Comparison of ENCODE assay signal across 25 mouse cellular contexts in genomic region chr3:135404599-135404998, GRCm38 (mm10). TPM values are rescaled to one million over a fixed set of nuclear protein-coding genes. Genes with fewer than 3 reads are reported as not detected.
DNase-seq lines count a peak whose midpoint lies in the region; ATAC-seq and TF ChIP-seq lines count a peak whose summit lies in the region.
"Had no signal": no experiment of that assay in that cellular context is flagged by ENCODE, and none has a peak within 500 bp of the region (broad histone marks: within the 10 kb centered on the region; RNA-seq: fewer than 3 reads in every experiment).

No protein-coding gene starts in this region.

- no peaks in the 10 kb centered on the region for H3K27me3 ChIP-seq in limb, embryonic 15.5 days
- no peaks in the 10 kb centered on the region for H3K27me3 ChIP-seq in limb, embryonic 10.5 days (ENCODE audit: low read depth, poor library complexity, severe bottlenecking)
- H3K27me3 ChIP-seq in MEL (ENCODE audit: control insufficient read depth in 1 of 2, insufficient read depth in 2 of 2, low read length in 2 of 2): no peaks in the 10 kb centered on the region
- H3K27me3 ChIP-seq in forebrain, embryonic 14.5 days (replicated peaks; ENCODE audit: control insufficient read depth, insufficient read depth, low read length): no peaks in the 10 kb centered on the region
- H3K27me3 ChIP-seq: embryonic facial prominence, embryonic 13.5 days; heart, embryonic 15.5 days had no signal

- H3K9ac ChIP-seq in limb, embryonic 15.5 days: no peak overlapping the region
- no peak overlapping the region for H3K9ac ChIP-seq in MEL (ENCODE audit: control insufficient read depth, low read depth, low read length, poor library complexity, severe bottlenecking)
- no peak overlapping the region for H3K9ac ChIP-seq in forebrain, embryonic 14.5 days (ENCODE audit: low read length)
- H3K9ac ChIP-seq: embryonic facial prominence, embryonic 13.5 days; heart, embryonic 15.5 days had no signal

- no peak for TF ChIP-seq EP300 in MEL (IDR thresholded peaks at IDR 0.05; ENCODE audit: low read depth in 1 of 2, low read length in 2 of 2)

- no peak for DNase-seq in limb, embryonic 10.5 days (ENCODE audit: low spot score)
- peak; percentile 63 for DNase-seq in 3T3-L1 (ENCODE audit: low read depth, low spot score)
- DNase-seq in MEL (ENCODE audit: low read depth, low spot score): no peak
- DNase-seq in fibroblast of lung, adult 2 months (ENCODE audit: low read depth): peak; percentile 36
- DNase-seq in forebrain, embryonic 14.5 days (ENCODE audit: low spot score): no peak
- DNase-seq in cerebellum, adult 9-10 months: no peak
- DNase-seq: adrenal gland, adult 8-10 months; cerebellum, postnatal 10 days; heart, adult 18-20 months; kidney, adult 18-20 months; kidney, postnatal 14 days; left cerebral cortex, postnatal 4 days; lung, adult 18-20 months; lung, postnatal 4 days; thymus, adult 2 months had no signal

- 0 out of 2 replicates have a peak overlapping the region, but pooled peaks have one; percentile 24 for H3K27ac ChIP-seq in limb, embryonic 15.5 days
- H3K27ac ChIP-seq in limb, embryonic 10.5 days: no peak overlapping the region
- no peak overlapping the region for H3K27ac ChIP-seq in MEL (ENCODE audit: control insufficient read depth, low read depth, low read length)
- H3K27ac ChIP-seq in forebrain, embryonic 14.5 days (ENCODE audit: low read depth, low read length): no peak overlapping the region
- H3K27ac ChIP-seq: embryonic facial prominence, embryonic 13.5 days; heart, embryonic 15.5 days; hindbrain, postnatal 0 days had no signal

- peaks cover 2% of the 10 kb centered on the region; the same call in 1 of the 2 replicates for H3K4me1 ChIP-seq in limb, embryonic 15.5 days
- no peaks in the 10 kb centered on the region for H3K4me1 ChIP-seq in limb, embryonic 10.5 days
- peaks cover 0 to 5% of the 10 kb centered on the region in 2 experiments; a peak in 1 of 4 replicates for H3K4me1 ChIP-seq in MEL (ENCODE audit: control insufficient read depth in 1 of 2, insufficient read depth in 2 of 2, low read length in 2 of 2)
- peaks cover 7% of the 10 kb centered on the region; the same call in 1 of the 2 replicates for H3K4me1 ChIP-seq in forebrain, embryonic 14.5 days (ENCODE audit: control insufficient read depth, insufficient read depth, low read length)

- ATAC-seq in limb, embryonic 15.5 days (ENCODE audit: insufficient number of reproducible peaks, low FRiP score, low TSS enrichment, low read depth): no peak
- no peak for ATAC-seq in forebrain, embryonic 14.5 days
- ATAC-seq: CD4-positive, CD25-positive, alpha-beta regulatory T cell, adult 4 months; hindbrain, postnatal 0 days had no signal

- H3K4me3 ChIP-seq in limb, embryonic 15.5 days: no peak overlapping the region
- no peak overlapping the region for H3K4me3 ChIP-seq in limb, embryonic 10.5 days
- H3K4me3 ChIP-seq in MEL (ENCODE audit: control insufficient read depth in 1 of 2, insufficient read depth in 1 of 2, low read depth in 2 of 2, low read length in 2 of 2): no peak overlapping the region
- no peak overlapping the region for H3K4me3 ChIP-seq in forebrain, embryonic 14.5 days (ENCODE audit: low read depth, low read length)
- H3K4me3 ChIP-seq: embryonic facial prominence, embryonic 13.5 days; heart, embryonic 15.5 days had no signal

- TF ChIP-seq CTCF in MEL (IDR thresholded peaks at IDR 0.05 in 2 of 3, conservative IDR thresholded peaks at IDR 0.05 in 1 of 3; ENCODE audit: control insufficient read depth in 1 of 3, insufficient read depth in 1 of 3, low read depth in 2 of 3, low read length in 3 of 3, poor library complexity in 1 of 3, severe bottlenecking in 1 of 3): peak in 1 of 3 experiments; percentile 8; a peak in 1 of 6 replicates

- no peak for TF ChIP-seq POLR2A in MEL (IDR thresholded peaks at IDR 0.05; ENCODE audit: control insufficient read depth in 1 of 2, insufficient read depth in 1 of 2, low read depth in 1 of 2, low read length in 2 of 2, poor library complexity in 1 of 2)

- H3K79me2 ChIP-seq in MEL (ENCODE audit: control insufficient read depth, insufficient read depth, low read length, poor library complexity): no peaks in the 10 kb centered on the region; the same call in 1 of the 2 replicates

- no peak overlapping the region for H3K4me2 ChIP-seq in limb, embryonic 15.5 days
- H3K4me2 ChIP-seq in forebrain, embryonic 14.5 days (ENCODE audit: low read length): no peak overlapping the region
- H3K4me2 ChIP-seq: embryonic facial prominence, embryonic 13.5 days; heart, embryonic 15.5 days; liver, embryonic 11.5 days had no signal

- no peak; the same call in 1 of the 2 replicates for TF ChIP-seq RAD21 in MEL (IDR thresholded peaks at IDR 0.05; ENCODE audit: low read depth, low read length)

- H3K9me3 ChIP-seq in limb, embryonic 15.5 days: no peaks in the 10 kb centered on the region
- H3K9me3 ChIP-seq in limb, embryonic 10.5 days (replicated peaks): no peaks in the 10 kb centered on the region
- no peaks in the 10 kb centered on the region for H3K9me3 ChIP-seq in MEL (replicated peaks; ENCODE audit: insufficient read depth, low read length)
- H3K9me3 ChIP-seq in forebrain, embryonic 14.5 days (replicated peaks; ENCODE audit: control insufficient read depth, low read length): no peaks in the 10 kb centered on the region
- H3K9me3 ChIP-seq: embryonic facial prominence, embryonic 13.5 days; heart, embryonic 15.5 days had no signal

- peaks cover 22% of the 10 kb centered on the region for H3K36me3 ChIP-seq in limb, embryonic 15.5 days
- peaks cover 41% of the 10 kb centered on the region for H3K36me3 ChIP-seq in limb, embryonic 10.5 days
- H3K36me3 ChIP-seq in MEL (ENCODE audit: control insufficient read depth in 1 of 2, insufficient read depth in 2 of 2, low read length in 2 of 2): peaks cover 0 to 11% of the 10 kb centered on the region in 2 experiments; a peak in 2 of 4 replicates
- peaks cover 15% of the 10 kb centered on the region; the same call in 1 of the 2 replicates for H3K36me3 ChIP-seq in forebrain, embryonic 14.5 days (ENCODE audit: control insufficient read depth, insufficient read depth, low read length)

- WGBS in limb, embryonic 15.5 days: 67% methylated on average over 4 of the region's 4 CpGs
- 81% methylated on average over 4 of the region's 4 CpGs for WGBS in limb, embryonic 10.5 days
- 52% methylated on average over 4 of the region's 4 CpGs for WGBS in forebrain, embryonic 14.5 days

TF ChIP-seq in MEL, 35 proteins besides CTCF, POLR2A, EP300 and RAD21:
- TF ChIP-seq SMC3 (IDR thresholded peaks at IDR 0.05; ENCODE audit: low read depth, low read length) (peak; percentile 20; the same call in 1 of the 2 replicates), USF1 (IDR thresholded peaks at IDR 0.05; ENCODE audit: low read depth, low read length) (no peak), ZC3H11A (IDR thresholded peaks at IDR 0.05; ENCODE audit: low read depth, low read length) (0 out of 2 replicates have a peak, but pooled peaks have one; percentile 4)

RNA-seq across cellular contexts. Expression of gene Cisd2, which starts 19.1 kb away (rescaled TPM):
- 49.4 and 51.0 TPM in 2 replicates for polyA plus RNA-seq in limb, embryonic 15.5 days (2015; fragmentation: Nextera tagmentation; extraction: Ambion mirVana)
- 66.4 and 75.3 TPM in 2 replicates for polyA plus RNA-seq in limb, embryonic 10.5 days (2016; fragmentation: Nextera tagmentation; extraction: Ambion mirVana)
- total RNA-seq in MEL (2012; rRNA removed): 23.9 and 24.8 TPM in 2 replicates
- polyA plus RNA-seq in MEL (2012; ENCODE audit: insufficient read depth in 1 of 2, insufficient read length in 2 of 2, low read depth in 1 of 2, low replicate concordance in 2 of 2, missing spikeins in 1 of 2): 10 to 100 TPM in 1 of 2 experiments, not detected in 1; 26.9 TPM
- 42.5 and 49.5 TPM in 2 replicates for polyA plus RNA-seq in forebrain, embryonic 14.5 days (2014; fragmentation: Nextera tagmentation; extraction: Ambion mirVana)

RNA-seq across cellular contexts. Expression of gene Ube2d3, which starts 33.4 kb away (rescaled TPM):
- 467 and 488 TPM in 2 replicates for polyA plus RNA-seq in limb, embryonic 15.5 days (2015; fragmentation: Nextera tagmentation; extraction: Ambion mirVana)
- 530 and 546 TPM in 2 replicates for polyA plus RNA-seq in limb, embryonic 10.5 days (2016; fragmentation: Nextera tagmentation; extraction: Ambion mirVana)
- total RNA-seq in MEL (2012; rRNA removed): 340 and 348 TPM in 2 replicates
- 100 to 1,000 TPM in 1 of 2 experiments, 10 to 100 TPM in 1; 40.9 to 432 TPM for polyA plus RNA-seq in MEL (2012; ENCODE audit: insufficient read depth in 1 of 2, insufficient read length in 2 of 2, low read depth in 1 of 2, low replicate concordance in 2 of 2, missing spikeins in 1 of 2)
- polyA plus RNA-seq in forebrain, embryonic 14.5 days (2014; fragmentation: Nextera tagmentation; extraction: Ambion mirVana): 473 and 475 TPM in 2 replicates

RNA-seq across cellular contexts. Expression of gene Slc9b1, which starts 56.8 kb away (rescaled TPM):
- 0.42 TPM in 1 of 2 replicates, not detected in the other for polyA plus RNA-seq in limb, embryonic 15.5 days (2015; fragmentation: Nextera tagmentation; extraction: Ambion mirVana)
- polyA plus RNA-seq in limb, embryonic 10.5 days (2016; fragmentation: Nextera tagmentation; extraction: Ambion mirVana): 0.11 and 0.30 TPM in 2 replicates
- total RNA-seq in MEL (2012; rRNA removed): not detected in 2 replicates
- under 1 TPM in 1 of 2 experiments, not detected in 1; 0.14 TPM for polyA plus RNA-seq in MEL (2012; ENCODE audit: insufficient read depth in 1 of 2, insufficient read length in 2 of 2, low read depth in 1 of 2, low replicate concordance in 2 of 2, missing spikeins in 1 of 2)
- not detected in 2 replicates for polyA plus RNA-seq in forebrain, embryonic 14.5 days (2014; fragmentation: Nextera tagmentation; extraction: Ambion mirVana)
- total RNA-seq: gastrocnemius, adult 8-10 months; hindbrain, postnatal 0 days had no signal
- polyA plus RNA-seq: brain, embryonic 14.5 days; heart, embryonic 15.5 days; hindbrain, postnatal 0 days; spleen, adult 2 months; stomach, embryonic 14.5 days; thymus, adult 2 months had no signal

Comparison
In these comparisons a context has a peak if more than half of its experiments do, and no peak if none do; other contexts are left out.
1. DNase-seq: peak in 3T3-L1 (single experiment) and fibroblast of lung, adult 2 months (single experiment); none in limb, embryonic 10.5 days (single experiment), MEL (single experiment), forebrain, embryonic 14.5 days (single experiment) and cerebellum, adult 9-10 months (single experiment).